Mouse (Mus musculus) heart, embryonic 10.5 days (tissue): ENCODE data around the gene Dqx1. TPM values are rescaled to one million over a fixed set of nuclear protein-coding genes. Genes with fewer than 3 reads are reported as not detected.

Source experiments
- DNase-seq: peaks from one replicate; pipeline ENCODE4 v3.0.0-alpha.2; 2017; ENCODE audit warnings: low spot score
- H3K27ac ChIP-seq: fragments of 300-500 bp; sonication (generic); 2 replicates; pipeline ENCODE4 v1.5.1; 2016; ENCODE audit warnings: mild to moderate bottlenecking
- H3K27me3 ChIP-seq: fragments of 300-500 bp; sonication (generic); 2 replicates; pipeline ENCODE4 v1.6.1; 2016; ENCODE audit warnings: mild to moderate bottlenecking; ENCODE audit not compliant: poor library complexity, insufficient read depth, severe bottlenecking
- H3K36me3 ChIP-seq: fragments of 300-500 bp; sonication (generic); 2 replicates; pipeline ENCODE4 v1.6.1; 2016; ENCODE audit warnings: mild to moderate bottlenecking, moderate library complexity
- H3K4me1 ChIP-seq: fragments of 300-500 bp; sonication (generic); 2 replicates; pipeline ENCODE4 v1.6.1; 2016; ENCODE audit warnings: mild to moderate bottlenecking
- H3K4me3 ChIP-seq: fragments of 300-500 bp; sonication (generic); 2 replicates; pipeline ENCODE4 v1.5.1; 2016; ENCODE audit warnings: mild to moderate bottlenecking, moderate library complexity
- H3K9me3 ChIP-seq: fragments of 300-500 bp; sonication (generic); 2 replicates; pipeline ENCODE4 v1.6.1; 2016; ENCODE audit warnings: mild to moderate bottlenecking, moderate library complexity
- WGBS: fragments of 180-500 bp; shearing (Covaris S2); methylation state at CpG from one replicate; pipeline ENCODE4 v1.1.7; 2016; 5-methylcytosine and 5-hydroxymethylcytosine counted together
- polyA plus RNA-seq: library from polyadenylated mRNA; unstranded; fragments of >200 nt; fragmentation: Nextera tagmentation; extraction: Ambion mirVana; gene quantifications from 2 replicates; pipeline ENCODE4 v1.2.1, GENCODE M21; 2016

The Dqx1 gene
- polyA plus RNA-seq, 1 experiment from 2014 or later: 1.5 TPM

GRCm38 (mm10) chr6:83037188-83037587, 20.5 kb upstream of the Dqx1 start:
- H3K27ac ChIP-seq: no peak overlapping the region
- H3K36me3 ChIP-seq: no peaks in the 10 kb centered on the region
- H3K27me3 ChIP-seq: peaks cover 62% of the 10 kb centered on the region
- no peak for DNase-seq
- no peaks in the 10 kb centered on the region for H3K9me3 ChIP-seq
- H3K4me1 ChIP-seq: peaks cover 38% of the 10 kb centered on the region
- 59% methylated on average over 8 of the region's 8 CpGs for WGBS
- no peak overlapping the region for H3K4me3 ChIP-seq

- Histone ChIP-seq H3K9me3 (no peaks in the 10 kb centered on the region), H3K4me3 (peak overlapping the region; percentile 51), H3K4me1 (peaks cover 33% of the 10 kb centered on the region), H3K27me3 (peaks cover 63% of the 10 kb centered on the region), H3K27ac (peak overlapping the region; percentile 74), H3K36me3 (no peaks in the 10 kb centered on the region)
- peak; percentile 94 for DNase-seq
- WGBS: 10% methylated on average over 24 of the region's 24 CpGs
Measured at GRCm38 (mm10) chr6:83038496-83039012, 19.1 kb upstream of the Dqx1 start.

- Histone ChIP-seq H3K4me1 (peaks cover 29% of the 10 kb centered on the region), H3K27ac (no peak overlapping the region), H3K36me3 (no peaks in the 10 kb centered on the region), H3K27me3 (peaks cover 50% of the 10 kb centered on the region), H3K4me3 (no peak overlapping the region), H3K9me3 (no peaks in the 10 kb centered on the region)
- 75% methylated on average over 5 of the region's 5 CpGs for WGBS
- no peak for DNase-seq
Measured at GRCm38 (mm10) chr6:83040601-83041000, 17.0 kb upstream of the Dqx1 start.

GRCm38 (mm10) chr6:83043561-83043960, 14.1 kb upstream of the Dqx1 start:
- Histone ChIP-seq H3K27me3 (peaks cover 26% of the 10 kb centered on the region; the same call in 1 of the 2 replicates), H3K9me3 (no peaks in the 10 kb centered on the region), H3K4me1 (peaks cover 26% of the 10 kb centered on the region), H3K27ac (peak overlapping the region; percentile 37; the same call in 1 of the 2 replicates), H3K4me3 (no peak overlapping the region), H3K36me3 (no peaks in the 10 kb centered on the region)
- DNase-seq: no peak
- 63% methylated on average over 6 of the region's 6 CpGs for WGBS

GRCm38 (mm10) chr6:83043993-83044392, 13.7 kb upstream of the Dqx1 start:
- H3K4me3 ChIP-seq: no peak overlapping the region
- no peak for DNase-seq
- no peaks in the 10 kb centered on the region for H3K36me3 ChIP-seq
- H3K27me3 ChIP-seq: peaks cover 30% of the 10 kb centered on the region
- H3K4me1 ChIP-seq: peaks cover 22% of the 10 kb centered on the region
- no peaks in the 10 kb centered on the region for H3K9me3 ChIP-seq
- 77% methylated on average over 5 of the region's 5 CpGs for WGBS
- peak overlapping the region; percentile 37 for H3K27ac ChIP-seq

- Histone ChIP-seq H3K36me3 (no peaks in the 10 kb centered on the region), H3K27ac (peak overlapping the region; percentile 37), H3K9me3 (no peaks in the 10 kb centered on the region), H3K4me3 (no peak overlapping the region), H3K4me1 (peaks cover 22% of the 10 kb centered on the region), H3K27me3 (peaks cover 35% of the 10 kb centered on the region)
- DNase-seq: peak; percentile 93
- WGBS: 26% methylated on average over 9 of the region's 9 CpGs
Measured at GRCm38 (mm10) chr6:83044742-83045141, 12.9 kb upstream of the Dqx1 start.

GRCm38 (mm10) chr6:83049367-83049766, 8.3 kb upstream of the Dqx1 start:
- peak overlapping the region; percentile 17; the same call in 1 of the 2 replicates for H3K27ac ChIP-seq
- no peak for DNase-seq
- 68% methylated on average over 10 of the region's 10 CpGs for whole genome bisulfite sequencing
- H3K4me3 ChIP-seq: no peak overlapping the region
- no peaks in the 10 kb centered on the region for H3K9me3 ChIP-seq
- peaks cover 18% of the 10 kb centered on the region for H3K27me3 ChIP-seq
- H3K4me1 ChIP-seq: peaks cover 27% of the 10 kb centered on the region
- peaks cover 18% of the 10 kb centered on the region for H3K36me3 ChIP-seq

- DNase-seq: peak; percentile 86
- H3K4me3 ChIP-seq: peak overlapping the region; percentile 97
- H3K4me1 ChIP-seq: peaks cover 29% of the 10 kb centered on the region
- 2% methylated on average over 26 of the region's 26 CpGs for WGBS
- H3K27me3 ChIP-seq: peaks cover 19% of the 10 kb centered on the region
- peak overlapping the region; percentile 93 for H3K27ac ChIP-seq
- H3K36me3 ChIP-seq: peaks cover 42% of the 10 kb centered on the region
- no peaks in the 10 kb centered on the region for H3K9me3 ChIP-seq
Measured at GRCm38 (mm10) chr6:83053136-83053960, 4.3 kb upstream of the Dqx1 start.

- Histone ChIP-seq H3K36me3 (peaks cover 42% of the 10 kb centered on the region), H3K27ac (peak within 1 kb of the TSS; percentile 93), H3K27me3 (peaks cover 16% of the 10 kb centered on the region), H3K4me3 (peak within 1 kb of the TSS; percentile 97), H3K9me3 (no peaks in the 10 kb centered on the region), H3K4me1 (peaks cover 29% of the 10 kb centered on the region)
- WGBS: under 1% methylated on average over 64 of the region's 64 CpGs
- DNase-seq: peak; percentile 99
Measured at GRCm38 (mm10) chr6:83054074-83054851, 3.4 kb upstream of the Dqx1 start, which contains the start of gene Aup1. Aup1 (plus strand) TSS chr6:83054521.

GRCm38 (mm10) chr6:83054871-83055431, 2.7 kb upstream of the Dqx1 start, which contains the start of gene Htra2:
Htra2 (minus strand) TSS chr6:83055273.
- Histone ChIP-seq H3K27ac (peak within 1 kb of the TSS; percentile 93), H3K4me3 (peak within 1 kb of the TSS; percentile 97), H3K4me1 (peaks cover 29% of the 10 kb centered on the region), H3K36me3 (peaks cover 42% of the 10 kb centered on the region), H3K9me3 (no peaks in the 10 kb centered on the region), H3K27me3 (peaks cover 14% of the 10 kb centered on the region; the same call in 1 of the 2 replicates)
- WGBS: under 1% methylated on average over 50 of the region's 50 CpGs
- DNase-seq: no peak

GRCm38 (mm10) chr6:83058725-83059124, 1.1 kb downstream of the Dqx1 start:
- no peak overlapping the region for H3K4me3 ChIP-seq
- H3K9me3 ChIP-seq: no peaks in the 10 kb centered on the region
- 85% methylated on average over 2 of the region's 2 CpGs for WGBS
- peaks cover 49% of the 10 kb centered on the region for H3K27me3 ChIP-seq
- H3K36me3 ChIP-seq: peaks cover 24% of the 10 kb centered on the region
- DNase-seq: no peak
- H3K4me1 ChIP-seq: peaks cover 15% of the 10 kb centered on the region
- H3K27ac ChIP-seq: no peak overlapping the region

GRCm38 (mm10) chr6:83065995-83066394, 8.4 kb downstream of the Dqx1 start:
- H3K4me1 ChIP-seq: peaks cover 23% of the 10 kb centered on the region

More at GRCm38 (mm10) chr6:83065995-83066394, 8.4 kb downstream of the Dqx1 start:
- 38% methylated on average over 8 of the region's 8 CpGs for WGBS
- H3K27ac ChIP-seq: no peak overlapping the region
- peaks cover 100% of the 10 kb centered on the region for H3K27me3 ChIP-seq
- no peaks in the 10 kb centered on the region for H3K9me3 ChIP-seq
- H3K36me3 ChIP-seq: no peaks in the 10 kb centered on the region
- no peak for DNase-seq
- no peak overlapping the region for H3K4me3 ChIP-seq
